Mouse (Mus musculus) kidney, adult 2 months (tissue): Measurements from ENCODE around the gene Entr1. TPM values are rescaled to one million over a fixed set of nuclear protein-coding genes. Genes with fewer than 3 reads are reported as not detected.
"Not testable (repeated sequence)": the region's sequence is repeated elsewhere in the genome, so short reads cannot be mapped to it uniquely, and the experiment has no call there.

ENCODE experiments used
- DNase-seq: peaks from one replicate; pipeline ENCODE4 v3.0.0; 2021
- H3K27ac ChIP-seq: fragments of 200-500 bp; 2 replicates; pipeline ENCODE4 v1.5.1; 2012; ENCODE audit warnings: low read depth, low read length, control low read depth, inconsistent platforms; ENCODE audit not compliant: insufficient read depth
- H3K27me3 ChIP-seq: fragments of 200-500 bp; replicated peaks from 2 replicates; pipeline ENCODE4 v1.6.1; 2012; ENCODE audit warnings: mild to moderate bottlenecking, moderate library complexity, low read length, inconsistent platforms; ENCODE audit not compliant: control insufficient read depth, insufficient read depth
- H3K36me3 ChIP-seq: fragments of 200-500 bp; 2 replicates; pipeline ENCODE4 v1.6.1; 2012; ENCODE audit warnings: mild to moderate bottlenecking, moderate library complexity, low read length, inconsistent platforms; ENCODE audit not compliant: control insufficient read depth, insufficient read depth
- H3K4me1 ChIP-seq: fragments of 200-500 bp; 2 replicates; pipeline ENCODE4 v1.6.1; 2011; ENCODE audit warnings: low read length; ENCODE audit not compliant: control insufficient read depth, insufficient read depth
- H3K4me3 ChIP-seq: fragments of 200-500 bp; 2 replicates; pipeline ENCODE4 v1.5.1; 2011; ENCODE audit warnings: mild to moderate bottlenecking, low read depth, low read length, control low read depth; ENCODE audit not compliant: insufficient read depth
- CTCF ChIP-seq: fragments of 200-500 bp; conservative IDR thresholded peaks from 2 replicates; pipeline ENCODE4 v1.5.1; 2011; ENCODE audit warnings: low read depth, mild to moderate bottlenecking, control low read depth, low read length, moderate library complexity, mixed read lengths; ENCODE audit not compliant: insufficient read depth, insufficient read length
- POLR2A ChIP-seq: fragments of 200-500 bp; IDR thresholded peaks from one replicate; pipeline ENCODE4 v1.6.1; 2011; ENCODE audit warnings: low read depth, low read length, control low read depth
- WGBS: fragments of 180-500 bp; shearing (Covaris S2); methylation state at CpG from one replicate; pipeline ENCODE4 v1.1.7; 2018; 5-methylcytosine and 5-hydroxymethylcytosine counted together
- polyA plus RNA-seq: library from polyadenylated mRNA; depleted of rRNA; stranded (reverse); fragments of >200 nt; gene quantifications from 2 replicates; pipeline ENCODE4 v1.2.3, GENCODE M21; 2012

Entr1 gene
- polyA plus RNA-seq, 1 experiment, result 102 TPM

- H3K27me3 ChIP-seq, result no peaks in the 10 kb centered on the region
- no peak overlapping the region for H3K4me3 ChIP-seq
- 78% methylated on average over 3 of the region's 3 CpGs for whole genome bisulfite sequencing
- peaks cover 2% of the 10 kb centered on the region; the same call in 1 of the 2 replicates for H3K36me3 ChIP-seq
- peaks cover 9% of the 10 kb centered on the region; the same call in 1 of the 2 replicates for H3K4me1 ChIP-seq
- TF ChIP-seq POLR2A (no peak), CTCF (no peak)
- H3K27ac ChIP-seq, result no peak overlapping the region
- no peak for DNase-seq
Observed at GRCm38 (mm10) chr2:26390954-26391353, 1.8 kb upstream of the Entr1 start.

- H3K27ac ChIP-seq, result peak overlapping the region; percentile 43
- peak overlapping the region; percentile 78 for H3K4me3 ChIP-seq
- no peaks in the 10 kb centered on the region for H3K27me3 ChIP-seq
- under 1% methylated on average over 45 of the region's 45 CpGs for WGBS
- no peak for DNase-seq
- peaks cover 9% of the 10 kb centered on the region; the same call in 1 of the 2 replicates for H3K4me1 ChIP-seq
- H3K36me3 ChIP-seq, result peaks cover 5% of the 10 kb centered on the region
- TF ChIP-seq POLR2A (no peak), CTCF (no peak)
Observed at GRCm38 (mm10) chr2:26388682-26389153, 398 bp downstream of the Entr1 start.

GRCm38 (mm10) chr2:26387713-26388112 lies 1.4 kb downstream of the Entr1 start:
- no peaks in the 10 kb centered on the region for H3K27me3 ChIP-seq
- no peak overlapping the region for H3K27ac ChIP-seq
- H3K4me3 ChIP-seq, result peak overlapping the region; percentile 17; the same call in 1 of the 2 replicates
- peaks cover 9% of the 10 kb centered on the region; the same call in 1 of the 2 replicates for H3K4me1 ChIP-seq
- TF ChIP-seq CTCF, result no peak
- no peak for TF ChIP-seq POLR2A
- H3K36me3 ChIP-seq, result peaks cover 5% of the 10 kb centered on the region
- 52% methylated on average over 3 of the region's 3 CpGs for WGBS
- DNase-seq, result peak; percentile 81

- peak overlapping the region; percentile 73 for H3K4me3 ChIP-seq
- not testable (repeated sequence) for H3K36me3 ChIP-seq, H3K4me1 ChIP-seq, H3K27me3 ChIP-seq, DNase-seq, H3K27ac ChIP-seq
- WGBS, result 29% methylated on average over 6 of the region's 6 CpGs
Observed at GRCm38 (mm10) chr2:26380871-26381270, 8.2 kb downstream of the Entr1 start.

- Histone ChIP-seq H3K27ac (no peak within 1 kb of the TSS), H3K4me3 (peak within 1 kb of the TSS; percentile 73), H3K27me3 (no peaks in the 10 kb centered on the region), H3K4me1 (no peaks in the 10 kb centered on the region), H3K36me3 (peaks cover 4% of the 10 kb centered on the region)
- 1% methylated on average over 38 of the region's 38 CpGs for WGBS
- DNase-seq, result peak; percentile 92
- no peak for TF ChIP-seq CTCF
- peak; percentile 12 for TF ChIP-seq POLR2A
Observed at GRCm38 (mm10) chr2:26380131-26380771, 8.9 kb downstream of the Entr1 start, which contains the start of gene Snapc4. Gene Snapc4 (minus strand): TSS chr2:26380653.

- Histone ChIP-seq H3K27ac (no peak overlapping the region), H3K27me3 (no peaks in the 10 kb centered on the region), H3K4me1 (no peaks in the 10 kb centered on the region), H3K4me3 (no peak overlapping the region), H3K36me3 (0 out of 2 replicates have a peak, but pooled peaks cover 2% of the 10 kb centered on the region)
- 96% methylated on average over 8 of the region's 8 CpGs for WGBS
- DNase-seq, result no peak
- no peak for TF ChIP-seq CTCF
- TF ChIP-seq POLR2A, result no peak
Observed at GRCm38 (mm10) chr2:26372396-26372795, 16.7 kb downstream of the Entr1 start.

- DNase-seq, result no peak
- H3K27ac ChIP-seq, result no peak overlapping the region
- no peak for TF ChIP-seq CTCF
- no peak for TF ChIP-seq POLR2A
- no peaks in the 10 kb centered on the region for H3K27me3 ChIP-seq
- no peak overlapping the region for H3K4me3 ChIP-seq
- no peaks in the 10 kb centered on the region for H3K36me3 ChIP-seq
- 86% methylated on average over 1 of the region's 1 CpGs for WGBS
- H3K4me1 ChIP-seq, result no peaks in the 10 kb centered on the region
Observed at GRCm38 (mm10) chr2:26368572-26368971, 20.5 kb downstream of the Entr1 start.

- no peak for DNase-seq
- Histone ChIP-seq H3K4me3 (no peak overlapping the region), H3K27ac (no peak overlapping the region), H3K4me1 (no peaks in the 10 kb centered on the region), H3K36me3 (no peaks in the 10 kb centered on the region), H3K27me3 (no peaks in the 10 kb centered on the region)
- 95% methylated on average over 6 of the region's 6 CpGs for WGBS
- TF ChIP-seq POLR2A (no peak), CTCF (no peak)
Observed at GRCm38 (mm10) chr2:26367911-26368310, 21.2 kb downstream of the Entr1 start.
